Mouse (Mus musculus): ENCODE measurements around the gene Ankrd2. TPM values are rescaled to one million over a fixed set of nuclear protein-coding genes. Genes with fewer than 3 reads are reported as not detected.

Ankrd2 gene
- total and polyA plus RNA-seq, 3 experiments: not detected

DNA sequence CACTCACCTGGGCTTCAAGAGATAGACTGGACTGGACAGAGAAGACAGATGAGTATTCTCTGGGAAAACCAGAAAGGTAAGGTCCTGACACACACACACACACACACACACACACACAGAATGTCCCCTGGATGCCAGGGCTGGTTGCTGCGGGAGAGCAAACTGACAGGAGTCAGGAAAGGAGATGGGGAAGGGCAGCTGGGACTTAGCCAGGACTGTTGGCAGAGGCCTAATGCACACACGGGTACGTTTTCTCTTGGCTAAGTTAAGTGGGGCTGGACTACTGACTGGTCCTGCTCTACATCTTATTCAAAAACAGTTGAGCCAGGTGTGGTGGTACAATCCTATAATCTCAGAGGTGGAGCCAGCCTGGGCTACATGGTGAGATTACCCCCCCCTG is 557 bp downstream of the Ankrd2 start:
- Histone ChIP-seq H3K27me3 (ENCODE audit: control insufficient read depth in 1 of 2, insufficient read depth in 2 of 2, low read length in 2 of 2) (peaks cover 4 to 5% of the 10 kb centered on the region in 2 experiments; a peak in 3 of 4 replicates), H3K4me3 (ENCODE audit: control insufficient read depth in 1 of 2, insufficient read depth in 1 of 2, low read depth in 2 of 2, low read length in 2 of 2) (no peak overlapping the region), H3K9me3 (replicated peaks; ENCODE audit: insufficient read depth, low read length) (no peaks in the 10 kb centered on the region), H3K36me3 (ENCODE audit: control insufficient read depth in 1 of 2, insufficient read depth in 2 of 2, low read length in 2 of 2) (no peaks in the 10 kb centered on the region), H3K27ac (ENCODE audit: control insufficient read depth, low read depth, low read length) (no peak overlapping the region), H3K79me2 (ENCODE audit: control insufficient read depth, insufficient read depth, low read length, poor library complexity) (no peaks in the 10 kb centered on the region), H3K4me1 (ENCODE audit: control insufficient read depth in 1 of 2, insufficient read depth in 2 of 2, low read length in 2 of 2) (peaks cover 0 to 7% of the 10 kb centered on the region in 2 experiments; a peak in 3 of 4 replicates), H3K9ac (ENCODE audit: control insufficient read depth, low read depth, low read length, poor library complexity, severe bottlenecking) (no peak overlapping the region)
- no peak for TF ChIP-seq POLR2AphosphoS5 (IDR thresholded peaks at IDR 0.05; ENCODE audit: borderline replicate concordance, low read depth, low read length)
- TF ChIP-seq MYC (IDR thresholded peaks at IDR 0.05; ENCODE audit: low read depth, low read length): no peak
- no peak for TF ChIP-seq CTCF (IDR thresholded peaks at IDR 0.05 in 2 of 3, conservative IDR thresholded peaks at IDR 0.05 in 1 of 3; ENCODE audit: control insufficient read depth in 1 of 3, insufficient read depth in 1 of 3, low read depth in 2 of 3, low read length in 3 of 3, poor library complexity in 1 of 3, severe bottlenecking in 1 of 3)
- no peak for TF ChIP-seq BHLHE40 (IDR thresholded peaks at IDR 0.05; ENCODE audit: borderline replicate concordance, low read depth, low read length)
- TF ChIP-seq ZMIZ1 (IDR thresholded peaks at IDR 0.05; ENCODE audit: low read depth, low read length): no peak
- TF ChIP-seq E2F4 (IDR thresholded peaks at IDR 0.05; ENCODE audit: borderline replicate concordance, low read depth, low read length): no peak
- no peak for TF ChIP-seq CHD1 (IDR thresholded peaks at IDR 0.05; ENCODE audit: low read depth, low read length)
- DNase-seq (ENCODE audit: low read depth, low spot score): no peak

GRCm38 (mm10) chr19:42037167-42037702 is 1.4 kb downstream of the Ankrd2 start:
- Histone ChIP-seq H3K4me3 (ENCODE audit: control insufficient read depth in 1 of 2, insufficient read depth in 1 of 2, low read depth in 2 of 2, low read length in 2 of 2) (no peak overlapping the region), H3K79me2 (ENCODE audit: control insufficient read depth, insufficient read depth, low read length, poor library complexity) (no peaks in the 10 kb centered on the region), H3K4me1 (ENCODE audit: control insufficient read depth in 1 of 2, insufficient read depth in 2 of 2, low read length in 2 of 2) (peaks cover 0 to 7% of the 10 kb centered on the region in 2 experiments; a peak in 3 of 4 replicates), H3K36me3 (ENCODE audit: control insufficient read depth in 1 of 2, insufficient read depth in 2 of 2, low read length in 2 of 2) (no peaks in the 10 kb centered on the region), H3K9me3 (replicated peaks; ENCODE audit: insufficient read depth, low read length) (no peaks in the 10 kb centered on the region), H3K27ac (ENCODE audit: control insufficient read depth, low read depth, low read length) (no peak overlapping the region), H3K27me3 (ENCODE audit: control insufficient read depth in 1 of 2, insufficient read depth in 2 of 2, low read length in 2 of 2) (peaks cover 5% of the 10 kb centered on the region in 2 experiments; a peak in 3 of 4 replicates), H3K9ac (ENCODE audit: control insufficient read depth, low read depth, low read length, poor library complexity, severe bottlenecking) (no peak overlapping the region)
- DNase-seq (ENCODE audit: low read depth, low spot score): no peak
- no peak for TF ChIP-seq MEF2A (IDR thresholded peaks at IDR 0.05; ENCODE audit: extremely low read depth, insufficient replicate concordance, low read depth, low read length, poor library complexity, severe bottlenecking)
- TF ChIP-seq TCF12 (IDR thresholded peaks at IDR 0.05; ENCODE audit: low read depth, low read length): no peak
- no peak for TF ChIP-seq CTCF (IDR thresholded peaks at IDR 0.05 in 2 of 3, conservative IDR thresholded peaks at IDR 0.05 in 1 of 3; ENCODE audit: control insufficient read depth in 1 of 3, insufficient read depth in 1 of 3, low read depth in 2 of 3, low read length in 3 of 3, poor library complexity in 1 of 3, severe bottlenecking in 1 of 3)
- TF ChIP-seq GATA1 (IDR thresholded peaks at IDR 0.05; ENCODE audit: low read depth, low read length): no peak
- no peak for TF ChIP-seq CHD1 (IDR thresholded peaks at IDR 0.05; ENCODE audit: low read depth, low read length)
- no peak for TF ChIP-seq TBP (IDR thresholded peaks at IDR 0.05; ENCODE audit: low read depth, low read length)
- TF ChIP-seq SMC3 (IDR thresholded peaks at IDR 0.05; ENCODE audit: low read depth, low read length): no peak
- TF ChIP-seq ZMIZ1 (IDR thresholded peaks at IDR 0.05; ENCODE audit: low read depth, low read length): no peak
- TF ChIP-seq MAFK (IDR thresholded peaks at IDR 0.05; ENCODE audit: borderline replicate concordance, low read depth, low read length): no peak
- no peak for TF ChIP-seq CHD2 (IDR thresholded peaks at IDR 0.05; ENCODE audit: low read length)
- TF ChIP-seq ELF1 (IDR thresholded peaks at IDR 0.05; ENCODE audit: low read depth, low read length): no peak
- no peak for TF ChIP-seq RCOR1 (IDR thresholded peaks at IDR 0.05; ENCODE audit: low read depth, low read length)

All from MEL (cell line).